ENCODE assay signal across 9 mouse cellular contexts in genomic region chr3:88536103-88536930, GRCm38 (mm10). TPM values are rescaled to one million over a fixed set of nuclear protein-coding genes. Genes with fewer than 3 reads are reported as not detected.
DNase-seq lines count a peak whose midpoint lies in the region; ATAC-seq and TF ChIP-seq lines count a peak whose summit lies in the region.
"Had no signal": no experiment of that assay in that cellular context is flagged by ENCODE, and none has a peak within 500 bp of the region (broad histone marks: within the 10 kb centered on the region; RNA-seq: fewer than 3 reads in every experiment).

No protein-coding gene starts in this region.

- H3K9me3 ChIP-seq in embryonic facial prominence, embryonic 10.5 days: no peaks in the 10 kb centered on the region
- no peaks in the 10 kb centered on the region for H3K9me3 ChIP-seq in intestine, postnatal 0 days (ENCODE audit: control insufficient read depth)
- no peaks in the 10 kb centered on the region for H3K9me3 ChIP-seq in megakaryocyte, embryonic 14.5 days

- no peaks in the 10 kb centered on the region for H3K27me3 ChIP-seq in embryonic facial prominence, embryonic 10.5 days (replicated peaks; ENCODE audit: low read depth, poor library complexity, severe bottlenecking)
- no peaks in the 10 kb centered on the region for H3K27me3 ChIP-seq in intestine, postnatal 0 days (replicated peaks; ENCODE audit: control insufficient read depth, insufficient read depth, low read length)
- H3K27me3 ChIP-seq in megakaryocyte, embryonic 14.5 days (replicated peaks): peaks cover 28% of the 10 kb centered on the region

- peak; percentile 54 for ATAC-seq in intestine, postnatal 0 days

- intact Hi-C loops in left cerebral cortex, postnatal 25 days (cut with DNase I): no loop called here

- 5% methylated on average over 64 of the region's 64 CpGs for WGBS in embryonic facial prominence, embryonic 10.5 days
- WGBS in intestine, postnatal 0 days: 9% methylated on average over 63 of the region's 64 CpGs

- H3K4me1 ChIP-seq in embryonic facial prominence, embryonic 10.5 days: peaks cover 74% of the 10 kb centered on the region
- peaks cover 3% of the 10 kb centered on the region; the same call in 1 of the 2 replicates for H3K4me1 ChIP-seq in intestine, postnatal 0 days (replicated peaks; ENCODE audit: control insufficient read depth, insufficient read depth, low read length)
- H3K4me1 ChIP-seq in megakaryocyte, embryonic 14.5 days: peaks cover 74% of the 10 kb centered on the region

- peak overlapping the region; percentile 78 for H3K4me2 ChIP-seq in intestine, postnatal 0 days (replicated peaks; ENCODE audit: low read depth)

- H3K9ac ChIP-seq in intestine, postnatal 0 days (ENCODE audit: low read depth, low read length): peak overlapping the region; percentile 46

- peak; percentile 24 for TF ChIP-seq CTCF in intestine, postnatal 0 days (IDR thresholded peaks at IDR 0.05; ENCODE audit: low read depth)

- DNase-seq in ovary, postnatal 36 days (ENCODE audit: low spot score): peak; percentile 66
- DNase-seq in ovary, postnatal 14 days (ENCODE audit: low spot score): no peak
- peak; percentile 86 for DNase-seq in embryonic facial prominence, embryonic 10.5 days (ENCODE audit: low spot score)
- DNase-seq in heart, adult 11 months: peak; percentile 99
- peak; percentile 86 to 88 for DNase-seq in left cerebral cortex, postnatal 25 days (ENCODE audit: low spot score in 2 of 2)
- DNase-seq in spleen, postnatal 36 days (ENCODE audit: low spot score in 2 of 2): peak; percentile 45 to 48

- peak overlapping the region; percentile 82 for H3K4me3 ChIP-seq in embryonic facial prominence, embryonic 10.5 days
- H3K4me3 ChIP-seq in intestine, postnatal 0 days (ENCODE audit: low read depth, low read length): peak overlapping the region; percentile 38
- H3K4me3 ChIP-seq in megakaryocyte, embryonic 14.5 days (replicated peaks): peak overlapping the region; percentile 90

- H3K27ac ChIP-seq in embryonic facial prominence, embryonic 10.5 days (replicated peaks): peak overlapping the region; percentile 100
- H3K27ac ChIP-seq in intestine, postnatal 0 days (ENCODE audit: low read depth, low read length): peak overlapping the region; percentile 60
- H3K27ac ChIP-seq: macrophage had no signal

- peaks cover 69% of the 10 kb centered on the region for H3K36me3 ChIP-seq in embryonic facial prominence, embryonic 10.5 days (replicated peaks)
- H3K36me3 ChIP-seq in intestine, postnatal 0 days (ENCODE audit: control insufficient read depth, insufficient read depth): peaks cover 15% of the 10 kb centered on the region
- H3K36me3 ChIP-seq in megakaryocyte, embryonic 14.5 days (replicated peaks; ENCODE audit: low read length): no peaks in the 10 kb centered on the region

RNA-seq across cellular contexts. Expression of gene Mex3a, which starts 4.1 kb away (rescaled TPM):
- 33.6 and 37.4 TPM in 2 replicates for polyA plus RNA-seq in embryonic facial prominence, embryonic 10.5 days (2016; fragmentation: Nextera tagmentation; extraction: Ambion mirVana)
- polyA plus RNA-seq in intestine, postnatal 0 days (2015; fragmentation: Nextera tagmentation; extraction: Ambion mirVana): 2.8 TPM in 2 replicates
- total RNA-seq in left cerebral cortex, postnatal 25 days (2021): 1 to 10 TPM; 2.8 to 3.0 TPM
- polyA plus RNA-seq in megakaryocyte, embryonic 14.5 days (2012; ENCODE audit: insufficient read depth, low replicate concordance): 0.83 and 1.6 TPM in 2 replicates

RNA-seq across cellular contexts. Expression of gene Rab25, which starts 11.8 kb away (rescaled TPM):
- polyA plus RNA-seq in embryonic facial prominence, embryonic 10.5 days (2016; fragmentation: Nextera tagmentation; extraction: Ambion mirVana): 4.9 and 5.8 TPM in 2 replicates
- polyA plus RNA-seq in intestine, postnatal 0 days (2015; fragmentation: Nextera tagmentation; extraction: Ambion mirVana): 79.5 and 89.2 TPM in 2 replicates
- not detected for total RNA-seq in left cerebral cortex, postnatal 25 days (2021)
- polyA plus RNA-seq in megakaryocyte, embryonic 14.5 days (2012; ENCODE audit: insufficient read depth, low replicate concordance): 0.51 TPM in 1 of 2 replicates, not detected in the other
- polyA plus RNA-seq: macrophage had no signal

RNA-seq across cellular contexts. Expression of gene Lamtor2, which starts 16.6 kb away (rescaled TPM):
- polyA plus RNA-seq in embryonic facial prominence, embryonic 10.5 days (2016; fragmentation: Nextera tagmentation; extraction: Ambion mirVana): 158 and 161 TPM in 2 replicates
- polyA plus RNA-seq in intestine, postnatal 0 days (2015; fragmentation: Nextera tagmentation; extraction: Ambion mirVana): 171 and 183 TPM in 2 replicates
- 10 to 100 TPM; 96.9 to 99.5 TPM for total RNA-seq in left cerebral cortex, postnatal 25 days (2021)
- polyA plus RNA-seq in megakaryocyte, embryonic 14.5 days (2012; ENCODE audit: insufficient read depth, low replicate concordance): 18.1 and 152 TPM in 2 replicates

RNA-seq across cellular contexts. Expression of gene Ubqln4, which starts 17.2 kb away (rescaled TPM):
- 68.6 and 77.9 TPM in 2 replicates for polyA plus RNA-seq in embryonic facial prominence, embryonic 10.5 days (2016; fragmentation: Nextera tagmentation; extraction: Ambion mirVana)
- 17.3 and 19.2 TPM in 2 replicates for polyA plus RNA-seq in intestine, postnatal 0 days (2015; fragmentation: Nextera tagmentation; extraction: Ambion mirVana)
- 100 to 1,000 TPM; 128 to 129 TPM for total RNA-seq in left cerebral cortex, postnatal 25 days (2021)
- polyA plus RNA-seq in megakaryocyte, embryonic 14.5 days (2012; ENCODE audit: insufficient read depth, low replicate concordance): 26.1 and 51.5 TPM in 2 replicates

RNA-seq across cellular contexts. Expression of gene Lmna, which starts 26.6 kb away (rescaled TPM):
- 15.2 and 17.9 TPM in 2 replicates for polyA plus RNA-seq in embryonic facial prominence, embryonic 10.5 days (2016; fragmentation: Nextera tagmentation; extraction: Ambion mirVana)
- 92.5 and 96.5 TPM in 2 replicates for polyA plus RNA-seq in intestine, postnatal 0 days (2015; fragmentation: Nextera tagmentation; extraction: Ambion mirVana)
- total RNA-seq in left cerebral cortex, postnatal 25 days (2021): 10 to 100 TPM; 42.1 to 48.7 TPM
- 607 and 1,158 TPM in 2 replicates for polyA plus RNA-seq in megakaryocyte, embryonic 14.5 days (2012; ENCODE audit: insufficient read depth, low replicate concordance)

Comparison
In these comparisons a context has a peak if more than half of its experiments do, and no peak if none do; other contexts are left out.
1. H3K4me3 ChIP-seq: peak in every context shown above with its lines; median percentile 90 in megakaryocyte, embryonic 14.5 days; 82 in embryonic facial prominence, embryonic 10.5 days; 38 in intestine, postnatal 0 days.
2. RNA of gene Rab25, which starts 11.8 kb away (polyA plus RNA-seq): 79.5 to 89.2 TPM in intestine, postnatal 0 days; 4.9 to 5.8 TPM in embryonic facial prominence, embryonic 10.5 days and 0.51 TPM in megakaryocyte, embryonic 14.5 days; every median in the first group is over 10 times any median in the second.